Mouse (Mus musculus): ENCODE measurements at regions not wholly inside any gene's neighbourhood (a gene's known extent, or its start where the extent isn't known, plus 50 kb on each side); places are given as distances from the start of the nearest gene placed in this dataset.
A peak's percentile ranks its signal among the peaks of the same experiment; 100 is the strongest.

- no peaks in the 10 kb centered on the region for H3K27me3 ChIP-seq (ENCODE audit: control insufficient read depth, insufficient read depth, low read length)
- no peak overlapping the region for H3K4me3 ChIP-seq (ENCODE audit: low read depth, low read length)
- H3K27ac ChIP-seq (ENCODE audit: insufficient read depth, low read depth, low read length), result peak overlapping the region; percentile 94
- TF ChIP-seq CTCF (IDR thresholded peaks at IDR 0.05; ENCODE audit: extremely low read depth, insufficient read length, insufficient replicate concordance, low read depth, low read length), result no peak
- TF ChIP-seq POLR2A (IDR thresholded peaks at IDR 0.05; ENCODE audit: low read depth, low read length), result no peak
- no peaks in the 10 kb centered on the region for H3K36me3 ChIP-seq (ENCODE audit: control insufficient read depth, insufficient read depth, low read length)
- H3K4me1 ChIP-seq (ENCODE audit: control insufficient read depth, insufficient read depth, insufficient read length, low read length), result peaks cover 14% of the 10 kb centered on the region; the same call in 1 of the 2 replicates
- WGBS, result 48% methylated on average over 4 of the region's 4 CpGs
Observed at GRCm38 (mm10) chr19:23058502-23058900, 82.5 kb upstream of the Klf9 start.

DNA sequence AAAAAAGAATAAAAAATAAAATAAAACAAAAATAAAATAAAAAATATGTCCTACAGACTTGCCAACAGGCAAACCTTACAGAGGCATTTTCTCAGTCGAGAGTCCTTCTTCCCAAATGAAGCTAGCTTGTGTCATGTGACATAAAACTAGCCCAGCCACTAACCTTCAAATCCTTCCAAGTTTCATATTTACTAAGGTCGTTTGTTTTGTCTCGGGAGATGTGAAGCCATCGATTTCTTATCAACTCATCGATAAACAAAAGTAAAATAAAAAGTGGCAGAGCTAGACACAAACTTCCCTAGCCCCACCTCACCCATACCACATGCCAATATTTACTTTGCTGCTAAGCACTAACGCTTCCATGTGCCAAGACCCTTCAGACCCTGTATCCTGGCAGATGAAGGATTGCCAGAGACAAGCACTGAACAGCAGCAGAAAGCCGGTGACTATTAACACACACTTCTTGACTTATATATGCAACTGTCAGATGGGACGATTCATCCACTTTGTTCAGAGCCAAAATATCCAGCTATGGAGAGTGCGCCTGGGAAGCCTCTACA, 79.9 kb upstream of the Klf9 start:
- H3K27ac ChIP-seq (ENCODE audit: insufficient read depth, low read depth, low read length), result no peak overlapping the region
- peaks cover 14% of the 10 kb centered on the region; the same call in 1 of the 2 replicates for H3K4me1 ChIP-seq (ENCODE audit: control insufficient read depth, insufficient read depth, insufficient read length, low read length)
- H3K36me3 ChIP-seq (ENCODE audit: control insufficient read depth, insufficient read depth, low read length), result no peaks in the 10 kb centered on the region
- WGBS, result 17% methylated on average over 9 of the region's 9 CpGs
- H3K4me3 ChIP-seq (ENCODE audit: low read depth, low read length), result no peak overlapping the region
- TF ChIP-seq POLR2A (IDR thresholded peaks at IDR 0.05; ENCODE audit: low read depth, low read length) (no peak), CTCF (IDR thresholded peaks at IDR 0.05; ENCODE audit: extremely low read depth, insufficient read length, insufficient replicate concordance, low read depth, low read length) (no peak)
- no peaks in the 10 kb centered on the region for H3K27me3 ChIP-seq (ENCODE audit: control insufficient read depth, insufficient read depth, low read length)

GRCm38 (mm10) chr19:23061906-23062305, 79.1 kb upstream of the Klf9 start:
- no peaks in the 10 kb centered on the region for H3K27me3 ChIP-seq (ENCODE audit: control insufficient read depth, insufficient read depth, low read length)
- no peak overlapping the region for H3K4me3 ChIP-seq (ENCODE audit: low read depth, low read length)
- H3K27ac ChIP-seq (ENCODE audit: insufficient read depth, low read depth, low read length), result no peak overlapping the region
- TF ChIP-seq CTCF (IDR thresholded peaks at IDR 0.05; ENCODE audit: extremely low read depth, insufficient read length, insufficient replicate concordance, low read depth, low read length) (no peak), POLR2A (IDR thresholded peaks at IDR 0.05; ENCODE audit: low read depth, low read length) (no peak)
- peaks cover 11% of the 10 kb centered on the region; the same call in 1 of the 2 replicates for H3K4me1 ChIP-seq (ENCODE audit: control insufficient read depth, insufficient read depth, insufficient read length, low read length)
- WGBS, result 34% methylated on average over 2 of the region's 2 CpGs
- no peaks in the 10 kb centered on the region for H3K36me3 ChIP-seq (ENCODE audit: control insufficient read depth, insufficient read depth, low read length)

DNA sequence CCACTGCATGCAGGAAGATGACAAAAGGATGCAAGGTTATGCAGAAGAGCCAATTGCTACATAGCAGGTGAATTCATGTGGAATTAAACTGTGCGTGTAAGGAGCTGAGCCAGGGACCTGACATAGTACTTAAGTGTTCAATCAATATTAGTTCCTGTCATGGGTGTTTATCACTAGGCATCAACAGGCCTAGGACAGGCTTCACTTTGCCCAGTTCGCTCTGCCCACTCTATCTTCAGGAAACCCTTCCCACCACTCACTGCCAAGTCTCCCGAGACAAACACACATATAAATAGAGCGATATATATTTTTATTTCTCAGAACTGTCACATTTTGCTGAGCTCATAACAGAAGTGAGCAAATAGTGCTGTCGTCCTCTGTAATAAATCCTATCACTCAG, 78.2 kb upstream of the Klf9 start:
- WGBS, result 88% methylated on average over 5 of the region's 5 CpGs
- no peak for TF ChIP-seq POLR2A (IDR thresholded peaks at IDR 0.05; ENCODE audit: low read depth, low read length)
- no peak for TF ChIP-seq CTCF (IDR thresholded peaks at IDR 0.05; ENCODE audit: extremely low read depth, insufficient read length, insufficient replicate concordance, low read depth, low read length)
- Histone ChIP-seq H3K4me3 (ENCODE audit: low read depth, low read length) (no peak overlapping the region), H3K27ac (ENCODE audit: insufficient read depth, low read depth, low read length) (no peak overlapping the region), H3K27me3 (ENCODE audit: control insufficient read depth, insufficient read depth, low read length) (no peaks in the 10 kb centered on the region), H3K4me1 (ENCODE audit: control insufficient read depth, insufficient read depth, insufficient read length, low read length) (peaks cover 6% of the 10 kb centered on the region; the same call in 1 of the 2 replicates), H3K36me3 (ENCODE audit: control insufficient read depth, insufficient read depth, low read length) (no peaks in the 10 kb centered on the region)

DNA sequence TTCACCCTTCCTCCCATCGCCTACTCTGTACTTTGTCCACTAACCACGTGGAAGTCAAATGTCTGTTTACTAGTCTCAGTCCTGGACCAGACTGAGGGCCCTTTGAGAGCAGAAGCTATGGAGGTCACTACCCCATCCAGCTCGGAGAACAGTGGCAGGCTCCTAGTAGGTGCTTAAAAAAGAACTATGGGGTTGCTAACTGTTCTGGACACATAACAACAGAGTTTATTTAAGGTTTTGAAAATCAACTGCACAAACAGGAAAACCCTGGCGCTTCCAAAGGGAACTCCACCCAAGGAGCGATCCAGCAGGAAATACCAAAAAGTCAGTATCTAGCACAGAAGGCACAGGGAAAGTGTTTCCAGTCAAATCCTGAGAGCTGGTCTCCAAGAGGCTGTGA, 75.5 kb upstream of the Klf9 start:
- Histone ChIP-seq H3K36me3 (ENCODE audit: control insufficient read depth, insufficient read depth, low read length) (no peaks in the 10 kb centered on the region), H3K27ac (ENCODE audit: insufficient read depth, low read depth, low read length) (peak overlapping the region; percentile 60), H3K27me3 (ENCODE audit: control insufficient read depth, insufficient read depth, low read length) (no peaks in the 10 kb centered on the region), H3K4me3 (ENCODE audit: low read depth, low read length) (no peak overlapping the region), H3K4me1 (ENCODE audit: control insufficient read depth, insufficient read depth, insufficient read length, low read length) (no peaks in the 10 kb centered on the region; the same call in 1 of the 2 replicates)
- WGBS, result 75% methylated on average over 5 of the region's 5 CpGs
- no peak for TF ChIP-seq POLR2A (IDR thresholded peaks at IDR 0.05; ENCODE audit: low read depth, low read length)
- no peak for TF ChIP-seq CTCF (IDR thresholded peaks at IDR 0.05; ENCODE audit: extremely low read depth, insufficient read length, insufficient replicate concordance, low read depth, low read length)

GRCm38 (mm10) chr19:23066726-23067125, 74.3 kb upstream of the Klf9 start:
- Histone ChIP-seq H3K36me3 (ENCODE audit: control insufficient read depth, insufficient read depth, low read length) (no peaks in the 10 kb centered on the region), H3K27ac (ENCODE audit: insufficient read depth, low read depth, low read length) (no peak overlapping the region), H3K4me3 (ENCODE audit: low read depth, low read length) (no peak overlapping the region), H3K4me1 (ENCODE audit: control insufficient read depth, insufficient read depth, insufficient read length, low read length) (peaks cover 3% of the 10 kb centered on the region; the same call in 1 of the 2 replicates), H3K27me3 (ENCODE audit: control insufficient read depth, insufficient read depth, low read length) (no peaks in the 10 kb centered on the region)
- no peak for TF ChIP-seq POLR2A (IDR thresholded peaks at IDR 0.05; ENCODE audit: low read depth, low read length)
- TF ChIP-seq CTCF (IDR thresholded peaks at IDR 0.05; ENCODE audit: extremely low read depth, insufficient read length, insufficient replicate concordance, low read depth, low read length), result no peak
- WGBS, result 91% methylated on average over 2 of the region's 2 CpGs

- no peak overlapping the region for H3K4me3 ChIP-seq (ENCODE audit: low read depth, low read length)
- no peaks in the 10 kb centered on the region for H3K27me3 ChIP-seq (ENCODE audit: control insufficient read depth, insufficient read depth, low read length)
- WGBS, result 49% methylated on average over 3 of the region's 3 CpGs
- no peaks in the 10 kb centered on the region for H3K36me3 ChIP-seq (ENCODE audit: control insufficient read depth, insufficient read depth, low read length)
- H3K4me1 ChIP-seq (ENCODE audit: control insufficient read depth, insufficient read depth, insufficient read length, low read length), result peaks cover 3% of the 10 kb centered on the region; the same call in 1 of the 2 replicates
- no peak overlapping the region for H3K27ac ChIP-seq (ENCODE audit: insufficient read depth, low read depth, low read length)
- no peak for TF ChIP-seq CTCF (IDR thresholded peaks at IDR 0.05; ENCODE audit: extremely low read depth, insufficient read length, insufficient replicate concordance, low read depth, low read length)
- TF ChIP-seq POLR2A (IDR thresholded peaks at IDR 0.05; ENCODE audit: low read depth, low read length), result no peak
Observed at GRCm38 (mm10) chr19:23068600-23068999, 72.4 kb upstream of the Klf9 start.
